Mouse (Mus musculus): Measurements from ENCODE around the gene Ccnd3. TPM values are rescaled to one million over a fixed set of nuclear protein-coding genes. Genes with fewer than 3 reads are reported as not detected.

The Ccnd3 gene
- polyA plus RNA-seq, 1 experiment from 2014 or later: 546 TPM

DNA sequence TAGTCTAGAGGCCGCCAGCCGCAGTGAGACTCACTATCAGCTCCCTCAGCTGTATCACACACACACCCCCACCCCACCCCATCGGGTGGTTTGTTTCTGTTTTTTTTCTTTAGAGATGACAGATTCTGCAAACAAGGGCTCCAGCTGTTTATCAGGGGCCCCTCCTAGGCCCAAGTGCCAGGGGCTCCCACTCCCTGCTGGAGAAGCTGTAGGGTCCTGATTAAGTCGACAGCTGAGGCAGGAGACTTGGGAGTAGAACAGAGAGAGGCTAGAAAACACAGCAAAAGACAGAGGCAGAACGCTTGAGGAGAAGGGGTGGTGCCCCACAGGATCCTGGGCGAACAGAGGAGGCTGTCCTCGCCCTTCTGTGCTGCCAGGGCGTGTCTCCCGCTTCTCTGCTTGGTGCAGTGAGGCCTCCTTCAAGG is 31.0 kb downstream of the Ccnd3 start:
- peaks cover 93% of the 10 kb centered on the region for H3K4me1 ChIP-seq

DNA sequence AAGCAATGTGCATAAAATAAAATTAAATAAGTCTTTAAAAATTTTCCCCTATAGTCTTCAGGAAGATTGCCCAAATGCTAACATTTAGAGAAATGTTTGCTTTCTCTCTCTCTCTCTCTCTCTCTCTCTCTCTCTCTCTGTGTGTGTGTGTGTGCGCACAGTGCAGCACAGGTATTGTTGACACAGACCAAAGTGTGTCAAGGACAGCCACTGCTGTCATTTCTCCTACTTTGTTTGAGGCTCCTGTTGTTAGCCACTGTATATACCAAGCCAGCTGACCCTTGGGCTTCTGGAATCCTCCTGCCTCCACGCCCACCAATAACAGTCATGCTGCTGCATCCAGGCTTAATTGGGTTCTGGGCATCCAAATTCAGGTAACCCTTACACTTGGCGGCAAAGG is 33.2 kb downstream of the Ccnd3 start:
- Histone ChIP-seq H3K9me3 (replicated peaks) (no peaks in the 10 kb centered on the region), H3K4me3 (no peak overlapping the region), H3K4me2 (no peak overlapping the region), H3K27me3 (replicated peaks) (no peaks in the 10 kb centered on the region), H3K36me3 (no peaks in the 10 kb centered on the region), H3K4me1 (peaks cover 93% of the 10 kb centered on the region), H3K9ac (no peak overlapping the region), H3K27ac (peak overlapping the region; percentile 65)
- WGBS (ENCODE audit: insufficient replicate concordance): 87% methylated on average over 3 of the region's 3 CpGs
- ATAC-seq: no peak

More for the DNA sequence above, 31.0 kb downstream of the Ccnd3 start:
- Histone ChIP-seq H3K4me3 (peak overlapping the region; percentile 19), H3K4me2 (peak overlapping the region; percentile 60), H3K27me3 (replicated peaks) (no peaks in the 10 kb centered on the region), H3K9ac (peak overlapping the region; percentile 59), H3K9me3 (replicated peaks) (no peaks in the 10 kb centered on the region), H3K27ac (peak overlapping the region; percentile 99), H3K36me3 (no peaks in the 10 kb centered on the region)
- WGBS (ENCODE audit: insufficient replicate concordance): 10% methylated on average over 9 of the region's 9 CpGs
- peak; percentile 94 for ATAC-seq

DNA sequence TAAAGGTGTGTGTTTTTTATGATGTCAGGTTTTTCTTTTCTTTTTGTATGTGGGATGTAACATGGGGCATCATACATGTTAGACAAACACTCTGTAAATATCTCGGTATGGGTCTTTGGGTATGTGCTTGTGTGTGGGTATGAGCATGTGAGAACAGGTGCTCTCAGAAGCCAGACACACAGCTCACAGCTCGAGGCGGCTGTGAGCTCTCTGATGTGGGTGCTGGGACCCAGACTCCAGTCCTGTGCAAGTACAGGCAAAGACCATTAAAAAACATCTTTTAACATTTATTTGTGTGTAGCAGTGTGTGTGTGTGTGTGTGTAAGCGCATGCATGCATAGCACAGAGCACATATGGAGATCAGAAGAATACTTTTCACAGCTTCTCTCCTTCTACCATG is 34.3 kb downstream of the Ccnd3 start:
- no peak overlapping the region for H3K4me2 ChIP-seq
- H3K9me3 ChIP-seq (replicated peaks): no peaks in the 10 kb centered on the region
- peaks cover 87% of the 10 kb centered on the region for H3K4me1 ChIP-seq
- H3K36me3 ChIP-seq: no peaks in the 10 kb centered on the region
- H3K4me3 ChIP-seq: no peak overlapping the region
- no peaks in the 10 kb centered on the region for H3K27me3 ChIP-seq (replicated peaks)
- no peak for ATAC-seq
- 89% methylated on average over 4 of the region's 4 CpGs for WGBS (ENCODE audit: insufficient replicate concordance)
- H3K27ac ChIP-seq: peak overlapping the region; percentile 33
- H3K9ac ChIP-seq: no peak overlapping the region

DNA sequence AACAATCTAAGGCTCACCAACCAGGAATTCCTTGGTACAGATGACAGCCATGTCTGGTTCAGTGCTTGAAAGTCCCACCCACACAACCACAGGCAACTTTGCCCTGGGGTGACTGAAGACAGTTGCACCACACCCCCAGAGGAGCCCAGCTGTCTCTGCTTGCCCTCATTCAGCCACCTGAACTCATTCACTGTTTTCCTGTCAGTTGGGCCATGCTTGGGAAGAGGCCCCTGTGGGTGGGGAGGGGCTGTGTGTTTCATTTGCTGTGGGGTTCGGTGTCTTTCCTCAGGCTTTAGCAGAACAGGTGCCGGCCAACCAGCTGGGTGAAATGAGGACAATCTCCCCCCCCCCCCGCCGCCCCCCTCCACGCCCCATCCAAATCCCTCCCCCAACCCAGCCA is 37.2 kb downstream of the Ccnd3 start:
- Histone ChIP-seq H3K4me2 (peak overlapping the region; percentile 30), H3K9me3 (replicated peaks) (no peaks in the 10 kb centered on the region), H3K4me3 (no peak overlapping the region), H3K27ac (peak overlapping the region; percentile 59), H3K27me3 (replicated peaks) (no peaks in the 10 kb centered on the region), H3K9ac (peak overlapping the region; percentile 39; the same call in 1 of the 2 replicates), H3K36me3 (no peaks in the 10 kb centered on the region), H3K4me1 (peaks cover 58% of the 10 kb centered on the region)
- ATAC-seq: peak; percentile 44
- 11% methylated on average over 3 of the region's 5 CpGs for WGBS (ENCODE audit: insufficient replicate concordance)

DNA sequence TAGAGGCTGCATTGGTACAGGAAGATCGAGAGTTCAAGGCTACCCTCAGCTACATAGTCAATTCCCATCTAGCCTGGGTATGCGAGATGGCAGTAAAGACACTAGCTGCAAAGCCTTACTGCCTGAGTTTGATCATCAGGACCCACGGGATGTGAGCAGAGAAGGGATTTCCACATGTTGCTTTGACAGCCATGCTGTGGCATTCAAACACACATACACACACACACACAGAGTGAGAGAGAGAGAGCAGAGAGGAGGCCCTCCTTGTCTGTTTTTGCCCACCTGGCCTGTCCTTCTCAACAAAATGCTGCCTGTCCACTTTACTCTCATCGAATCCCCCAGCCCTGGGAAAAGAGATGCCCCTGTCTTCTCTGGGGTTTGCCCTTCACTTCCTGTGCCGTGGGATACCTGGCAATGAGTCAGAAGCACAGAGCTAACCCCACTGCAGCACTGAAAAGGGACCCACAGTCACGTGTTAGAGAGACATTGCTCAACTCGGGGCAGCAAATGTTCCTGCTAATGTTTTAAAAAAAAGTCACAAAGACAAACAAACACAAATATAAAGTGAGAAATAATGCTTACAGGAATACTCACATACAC is 38.3 kb downstream of the Ccnd3 start:
- Histone ChIP-seq H3K27me3 (replicated peaks) (no peaks in the 10 kb centered on the region), H3K36me3 (no peaks in the 10 kb centered on the region), H3K9ac (no peak overlapping the region), H3K4me2 (no peak overlapping the region), H3K4me1 (peaks cover 47% of the 10 kb centered on the region), H3K4me3 (no peak overlapping the region), H3K27ac (peak overlapping the region; percentile 59; the same call in 1 of the 2 replicates), H3K9me3 (replicated peaks) (no peaks in the 10 kb centered on the region)
- ATAC-seq: no peak
- WGBS (ENCODE audit: insufficient replicate concordance): 65% methylated on average over 7 of the region's 7 CpGs

DNA sequence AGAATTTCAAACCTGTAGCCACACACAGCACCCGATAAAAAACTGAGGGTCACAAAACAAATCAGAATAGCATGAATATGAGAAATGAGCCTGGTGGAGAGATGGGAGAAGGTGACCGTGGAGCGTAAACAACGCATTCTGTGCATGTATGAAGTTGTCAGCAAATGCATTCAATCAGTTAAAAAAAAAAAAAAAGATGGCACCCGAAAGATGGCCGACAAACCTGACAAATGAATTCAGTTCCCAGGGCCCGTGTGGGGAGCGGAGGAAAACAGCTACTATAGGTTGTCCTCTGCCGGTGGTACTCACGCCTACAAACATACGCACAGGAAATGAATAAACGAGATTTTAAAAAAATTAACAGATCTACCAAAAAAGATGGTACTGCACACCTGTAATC is 40.3 kb downstream of the Ccnd3 start:
- Histone ChIP-seq H3K9ac (no peak overlapping the region), H3K4me1 (peaks cover 33% of the 10 kb centered on the region), H3K27ac (no peak overlapping the region), H3K4me3 (no peak overlapping the region), H3K4me2 (no peak overlapping the region), H3K9me3 (replicated peaks) (no peaks in the 10 kb centered on the region), H3K27me3 (replicated peaks) (no peaks in the 10 kb centered on the region), H3K36me3 (no peaks in the 10 kb centered on the region)
- no peak for ATAC-seq
- 87% methylated on average over 12 of the region's 12 CpGs for WGBS (ENCODE audit: insufficient replicate concordance)

DNA sequence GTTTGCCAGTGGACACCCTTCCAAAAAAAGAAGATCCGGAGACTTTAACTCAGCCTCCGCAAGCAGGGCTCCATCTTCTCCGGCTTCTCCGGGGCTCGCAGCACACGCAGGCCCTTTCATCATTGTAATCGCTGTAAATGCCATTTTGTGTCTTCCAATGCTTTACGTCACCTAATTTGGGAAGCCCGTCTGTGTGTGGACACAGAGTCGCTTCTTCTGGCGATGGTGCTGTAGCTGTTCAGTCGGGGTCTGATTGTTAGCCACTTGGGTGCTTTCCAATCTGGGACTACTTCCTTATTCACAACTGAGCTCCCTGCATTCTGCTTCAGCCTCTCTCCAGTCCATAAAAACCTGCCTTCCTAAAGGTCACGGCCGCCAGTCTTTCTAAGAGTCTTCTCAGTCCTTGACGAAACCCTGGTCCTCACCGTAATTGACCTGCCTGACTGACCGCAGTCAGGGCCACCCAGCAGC is 41.0 kb downstream of the Ccnd3 start:
- ATAC-seq: no peak
- Histone ChIP-seq H3K27me3 (replicated peaks) (no peaks in the 10 kb centered on the region), H3K4me3 (no peak overlapping the region), H3K9me3 (replicated peaks) (no peaks in the 10 kb centered on the region), H3K9ac (no peak overlapping the region), H3K36me3 (no peaks in the 10 kb centered on the region), H3K27ac (0 out of 2 replicates have a peak overlapping the region, but pooled peaks have one; percentile 12), H3K4me1 (peaks cover 31% of the 10 kb centered on the region), H3K4me2 (no peak overlapping the region)
- 86% methylated on average over 17 of the region's 17 CpGs for WGBS (ENCODE audit: insufficient replicate concordance)

DNA sequence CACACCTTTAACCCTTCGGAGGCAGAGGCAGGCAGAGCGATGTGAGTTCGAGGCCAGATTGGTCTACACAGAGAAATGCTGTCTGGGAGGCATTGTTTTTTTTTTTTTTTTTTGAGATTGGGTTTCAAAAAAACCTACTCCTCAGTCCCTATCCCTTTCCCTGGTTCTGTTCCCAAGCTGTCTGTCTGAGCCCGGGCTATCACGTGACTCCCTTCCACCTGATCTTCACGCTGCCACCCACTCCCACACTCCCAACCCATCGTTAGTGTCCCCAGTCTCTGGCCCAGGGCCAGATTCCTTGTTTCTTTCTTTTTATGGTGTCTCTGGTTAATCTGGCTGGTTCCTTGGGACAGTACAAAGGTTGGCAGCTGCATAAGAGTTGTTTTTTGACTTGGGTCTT is 46.2 kb downstream of the Ccnd3 start:
- Histone ChIP-seq H3K4me1 (peaks cover 8% of the 10 kb centered on the region), H3K9ac (no peak overlapping the region), H3K36me3 (no peaks in the 10 kb centered on the region), H3K4me2 (no peak overlapping the region), H3K27ac (no peak overlapping the region), H3K9me3 (replicated peaks) (no peaks in the 10 kb centered on the region), H3K4me3 (no peak overlapping the region), H3K27me3 (replicated peaks) (no peaks in the 10 kb centered on the region)
- ATAC-seq: no peak
- 83% methylated on average over 7 of the region's 7 CpGs for WGBS (ENCODE audit: insufficient replicate concordance)

DNA sequence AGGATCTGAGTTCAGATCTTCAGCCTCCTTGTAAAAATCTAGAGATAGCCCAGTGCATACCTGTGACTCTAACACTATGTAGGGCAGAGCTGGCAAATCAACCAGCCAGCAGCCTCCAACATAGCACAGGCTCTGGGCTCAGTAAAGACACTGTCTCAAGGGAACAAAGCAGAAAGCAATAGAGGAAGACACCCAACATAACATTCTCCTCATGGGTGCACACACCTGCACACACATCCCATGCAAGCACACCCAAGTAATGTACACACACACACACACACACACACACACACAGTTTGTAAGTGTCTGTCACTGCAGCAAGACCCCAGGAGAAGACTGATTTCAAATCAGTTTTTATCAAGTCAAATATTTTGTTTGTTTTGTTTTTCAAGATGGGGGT is 48.1 kb downstream of the Ccnd3 start:
- ATAC-seq: no peak
- H3K4me2 ChIP-seq: no peak overlapping the region
- H3K9ac ChIP-seq: no peak overlapping the region
- no peak overlapping the region for H3K4me3 ChIP-seq
- H3K4me1 ChIP-seq: peaks cover 17% of the 10 kb centered on the region
- H3K9me3 ChIP-seq (replicated peaks): no peaks in the 10 kb centered on the region
- H3K27me3 ChIP-seq (replicated peaks): no peaks in the 10 kb centered on the region
- H3K36me3 ChIP-seq: no peaks in the 10 kb centered on the region
- no peak overlapping the region for H3K27ac ChIP-seq

DNA sequence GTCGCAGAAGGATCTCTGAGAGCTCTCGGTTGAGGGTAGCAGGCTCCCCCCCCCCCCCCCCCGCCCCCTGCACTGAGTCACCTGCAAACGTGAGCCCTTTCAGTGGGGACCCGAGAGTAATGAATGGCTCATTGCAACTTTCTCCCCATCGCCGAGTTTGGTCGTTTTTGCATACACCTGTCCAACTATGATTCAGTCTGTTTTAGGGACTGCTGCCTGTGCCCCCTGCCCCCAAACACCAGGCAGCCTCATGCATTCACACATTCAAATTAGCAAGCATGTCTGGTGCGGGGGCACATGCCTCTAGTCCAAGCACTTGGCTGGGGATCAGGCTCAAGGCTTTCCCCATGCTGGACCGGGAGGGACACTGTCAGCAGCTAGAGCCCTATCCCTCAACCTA is 49.8 kb downstream of the Ccnd3 start:
- peaks cover 18% of the 10 kb centered on the region for H3K4me1 ChIP-seq
- H3K36me3 ChIP-seq: no peaks in the 10 kb centered on the region
- no peak for ATAC-seq
- H3K27ac ChIP-seq: no peak overlapping the region
- no peak overlapping the region for H3K9ac ChIP-seq
- no peaks in the 10 kb centered on the region for H3K9me3 ChIP-seq (replicated peaks)
- no peaks in the 10 kb centered on the region for H3K27me3 ChIP-seq (replicated peaks)
- H3K4me3 ChIP-seq: no peak overlapping the region
- 72% methylated on average over 10 of the region's 10 CpGs for WGBS (ENCODE audit: insufficient replicate concordance)
- no peak overlapping the region for H3K4me2 ChIP-seq

DNA sequence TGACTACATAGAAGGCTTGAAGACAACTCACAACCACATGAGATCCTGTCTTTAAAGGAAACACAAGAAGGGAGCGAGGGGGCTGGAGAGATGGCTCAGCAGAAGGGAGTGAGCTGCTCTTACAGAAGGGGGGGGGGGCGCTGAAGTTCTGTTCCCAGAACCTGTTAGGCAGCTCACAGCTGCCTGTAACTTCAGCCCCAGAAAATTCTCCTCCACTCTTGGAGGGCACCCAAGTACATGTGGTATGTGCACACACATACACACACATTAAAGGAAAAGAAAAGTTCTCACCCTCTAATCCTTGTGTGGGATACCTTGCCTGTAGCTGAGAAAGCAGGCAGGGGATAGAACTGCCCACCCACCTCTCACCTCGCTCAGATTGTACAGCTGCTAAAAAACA is 52.3 kb downstream of the Ccnd3 start:
- ATAC-seq: no peak
- Histone ChIP-seq H3K9ac (no peak overlapping the region), H3K27me3 (replicated peaks) (no peaks in the 10 kb centered on the region)

DNA sequence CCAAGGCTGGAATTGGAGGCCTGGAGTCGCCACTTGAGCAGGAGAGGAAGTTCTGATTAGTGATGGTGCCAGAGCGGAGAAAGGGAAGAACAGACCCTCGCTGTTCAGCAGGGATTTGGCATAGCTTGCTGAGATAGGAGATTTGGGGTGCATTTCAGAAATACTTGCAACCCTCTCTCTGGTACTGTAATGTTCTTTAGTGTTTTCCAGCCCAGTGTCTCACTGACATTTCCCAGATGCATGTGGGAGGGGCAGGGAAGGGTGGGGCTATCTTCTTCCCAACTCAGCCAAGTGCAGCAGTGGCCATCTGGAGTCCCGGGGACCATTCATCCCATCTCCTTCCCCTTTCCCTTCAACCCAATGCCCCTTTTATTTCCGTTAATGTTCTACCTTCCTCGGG is 54.9 kb downstream of the Ccnd3 start:
- 62% methylated on average over 6 of the region's 6 CpGs for WGBS (ENCODE audit: insufficient replicate concordance)
- Histone ChIP-seq H3K9ac (no peak overlapping the region), H3K4me2 (no peak overlapping the region), H3K36me3 (no peaks in the 10 kb centered on the region), H3K4me3 (no peak overlapping the region), H3K4me1 (peaks cover 38% of the 10 kb centered on the region), H3K9me3 (replicated peaks) (no peaks in the 10 kb centered on the region), H3K27me3 (replicated peaks) (no peaks in the 10 kb centered on the region), H3K27ac (no peak overlapping the region)
- no peak for ATAC-seq

More for the DNA sequence above, 52.3 kb downstream of the Ccnd3 start:
- H3K9me3 ChIP-seq (replicated peaks): no peaks in the 10 kb centered on the region
- 66% methylated on average over 3 of the region's 3 CpGs for WGBS (ENCODE audit: insufficient replicate concordance)
- H3K4me1 ChIP-seq: peaks cover 22% of the 10 kb centered on the region
- H3K4me3 ChIP-seq: no peak overlapping the region
- H3K4me2 ChIP-seq: no peak overlapping the region
- no peaks in the 10 kb centered on the region for H3K36me3 ChIP-seq
- H3K27ac ChIP-seq: peak overlapping the region; percentile 4; the same call in 1 of the 2 replicates

DNA sequence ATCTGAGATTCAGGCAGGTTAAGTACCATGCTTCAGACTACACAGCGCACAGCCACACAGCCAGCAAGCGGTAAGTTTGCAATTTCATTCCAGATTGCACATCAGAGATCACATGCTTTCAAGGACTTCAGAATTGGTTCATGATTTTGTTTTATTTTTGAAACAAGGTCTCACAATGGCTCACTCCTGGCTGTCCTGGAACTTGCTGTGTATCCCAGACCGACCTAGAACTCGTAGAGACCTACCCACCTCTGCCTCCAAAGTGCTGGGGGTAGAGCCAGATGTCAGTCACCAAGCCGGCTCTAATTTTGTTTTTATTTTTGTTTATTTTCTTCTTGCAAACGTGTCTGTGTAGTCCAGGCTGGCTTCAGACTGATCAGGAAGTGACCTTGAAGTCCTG is 58.0 kb downstream of the Ccnd3 start:
- H3K4me2 ChIP-seq: no peak overlapping the region
- peak overlapping the region; percentile 24; the same call in 1 of the 2 replicates for H3K27ac ChIP-seq
- ATAC-seq: no peak
- whole genome bisulfite sequencing (ENCODE audit: insufficient replicate concordance): 76% methylated on average over 6 of the region's 6 CpGs
- no peak overlapping the region for H3K9ac ChIP-seq
- no peak overlapping the region for H3K4me3 ChIP-seq
- H3K9me3 ChIP-seq (replicated peaks): no peaks in the 10 kb centered on the region
- H3K36me3 ChIP-seq: no peaks in the 10 kb centered on the region
- H3K4me1 ChIP-seq: peaks cover 59% of the 10 kb centered on the region
- no peaks in the 10 kb centered on the region for H3K27me3 ChIP-seq (replicated peaks)

Measured in liver, embryonic 12.5 days (tissue).